Mouse (Mus musculus) spleen, adult 2 months (tissue): ENCODE measurements around the gene Cep350. TPM values are rescaled to one million over a fixed set of nuclear protein-coding genes. Genes with fewer than 3 reads are reported as not detected.

ENCODE experiments used
- DNase-seq, 2 experiments: peaks; one replicate each; pipeline versions ENCODE4 v3.0.0 to v3.0.0-alpha.2; 2012 to 2021; ENCODE audit warnings: low spot score in 2 of 2, low read depth in 1 of 2
- H3K27ac ChIP-seq: fragments of 200-500 bp; 2 replicates; pipeline ENCODE4 v1.5.1; 2012; ENCODE audit warnings: low read length, inconsistent platforms; ENCODE audit not compliant: insufficient read depth
- H3K27me3 ChIP-seq: fragments of 200-500 bp; 2 replicates; pipeline ENCODE4 v1.6.1; 2012; ENCODE audit warnings: mild to moderate bottlenecking, moderate library complexity, low read length, inconsistent platforms; ENCODE audit not compliant: control insufficient read depth, insufficient read depth
- H3K36me3 ChIP-seq: fragments of 200-500 bp; 2 replicates; pipeline ENCODE4 v1.6.1; 2012; ENCODE audit warnings: mild to moderate bottlenecking, low read length, inconsistent platforms; ENCODE audit not compliant: control insufficient read depth, insufficient read depth
- H3K4me1 ChIP-seq: fragments of 200-500 bp; 2 replicates; pipeline ENCODE4 v1.6.1; 2011; ENCODE audit warnings: inconsistent platforms; ENCODE audit not compliant: control insufficient read depth, insufficient read depth, insufficient read length
- H3K4me3 ChIP-seq: fragments of 200-500 bp; 2 replicates; pipeline ENCODE4 v1.5.1; 2011; ENCODE audit warnings: mild to moderate bottlenecking, inconsistent platforms; ENCODE audit not compliant: insufficient read depth, insufficient read length; ENCODE audit errors: extremely low read depth
- CTCF ChIP-seq: fragments of 200-500 bp; IDR thresholded peaks from 2 replicates; pipeline ENCODE4 v1.5.1; 2011; ENCODE audit warnings: mild to moderate bottlenecking, inconsistent platforms; ENCODE audit not compliant: insufficient read depth, insufficient read length, insufficient replicate concordance; ENCODE audit errors: extremely low read depth
- POLR2A ChIP-seq: fragments of 200-500 bp; IDR thresholded peaks from 2 replicates; pipeline ENCODE4 v1.6.1; 2011; ENCODE audit warnings: low read depth, low read length, inconsistent platforms
- WGBS: fragments of 180-500 bp; shearing (Covaris S2); methylation state at CpG from one replicate; pipeline ENCODE4 v1.1.7; 2018; 5-methylcytosine and 5-hydroxymethylcytosine counted together
- polyA plus RNA-seq: library from polyadenylated mRNA; depleted of rRNA; stranded (reverse); fragments of >200 nt; gene quantifications from 2 replicates; pipeline ENCODE4 v1.2.3, GENCODE M21; 2012

Cep350 gene
- polyA plus RNA-seq, 1 experiment, result 5.2 TPM

DNA sequence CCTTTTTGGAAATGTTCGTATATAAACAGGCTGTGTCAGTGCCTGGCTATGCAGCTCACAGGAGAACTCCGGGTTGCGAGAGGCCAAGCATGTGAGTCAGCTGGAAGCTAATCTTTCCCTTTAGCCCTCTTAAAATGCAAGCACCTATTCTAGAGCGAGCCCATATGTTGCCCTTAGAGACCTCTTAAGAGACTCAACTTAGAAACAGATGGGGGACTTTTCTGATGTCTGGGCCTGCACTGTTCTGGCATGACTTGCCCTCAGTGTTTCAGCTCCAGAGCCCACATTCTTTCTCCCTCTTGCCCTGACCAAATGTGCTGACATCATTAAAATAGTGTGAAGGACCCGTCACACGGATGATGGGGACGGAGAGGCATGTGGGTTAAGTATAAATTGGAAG is 162.4 kb downstream of the Cep350 start:
- Histone ChIP-seq H3K27me3 (no peaks in the 10 kb centered on the region), H3K4me3 (no peak overlapping the region), H3K27ac (no peak overlapping the region), H3K4me1 (peaks cover 3% of the 10 kb centered on the region), H3K36me3 (no peaks in the 10 kb centered on the region)
- DNase-seq, result no peak
- 80% methylated on average over 7 of the region's 7 CpGs for WGBS
- no peak for TF ChIP-seq POLR2A
- TF ChIP-seq CTCF, result no peak

- Histone ChIP-seq H3K36me3 (no peaks in the 10 kb centered on the region), H3K27ac (no peak overlapping the region), H3K4me1 (peaks cover 3% of the 10 kb centered on the region), H3K4me3 (no peak overlapping the region), H3K27me3 (no peaks in the 10 kb centered on the region)
- no peak for DNase-seq
- no peak for TF ChIP-seq POLR2A
- TF ChIP-seq CTCF, result no peak
- WGBS, result 56% methylated on average over 10 of the region's 10 CpGs
These were observed 163.2 kb downstream of the Cep350 start for GRCm38 (mm10) chr1:155809706-155810442.

DNA sequence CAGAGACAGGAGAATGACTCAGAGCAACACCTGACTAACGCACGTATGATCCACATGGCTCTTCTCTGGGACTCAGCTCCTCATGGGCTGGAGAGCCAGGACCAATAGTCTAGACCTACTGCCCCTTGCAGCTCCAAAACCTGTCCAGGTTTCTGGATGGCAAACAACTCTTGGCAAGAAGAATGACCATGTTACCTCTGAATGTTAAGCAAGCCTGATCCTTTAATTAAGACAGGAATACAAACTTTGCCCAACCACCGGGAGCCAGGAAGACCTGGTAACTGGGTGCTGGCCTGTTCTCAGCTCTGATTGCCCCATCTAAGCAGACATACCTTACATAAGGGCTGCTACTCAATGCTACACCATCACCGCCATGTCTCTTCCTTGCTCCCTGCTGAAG is 164.8 kb downstream of the Cep350 start:
- 94% methylated on average over 4 of the region's 4 CpGs for WGBS
- H3K4me1 ChIP-seq, result peaks cover 3% of the 10 kb centered on the region
- no peak for TF ChIP-seq CTCF
- no peak for TF ChIP-seq POLR2A
- H3K4me3 ChIP-seq, result no peak overlapping the region
- no peak for DNase-seq
- no peaks in the 10 kb centered on the region; the same call in 1 of the 2 replicates for H3K36me3 ChIP-seq
- H3K27ac ChIP-seq, result no peak overlapping the region
- H3K27me3 ChIP-seq, result no peaks in the 10 kb centered on the region

DNA sequence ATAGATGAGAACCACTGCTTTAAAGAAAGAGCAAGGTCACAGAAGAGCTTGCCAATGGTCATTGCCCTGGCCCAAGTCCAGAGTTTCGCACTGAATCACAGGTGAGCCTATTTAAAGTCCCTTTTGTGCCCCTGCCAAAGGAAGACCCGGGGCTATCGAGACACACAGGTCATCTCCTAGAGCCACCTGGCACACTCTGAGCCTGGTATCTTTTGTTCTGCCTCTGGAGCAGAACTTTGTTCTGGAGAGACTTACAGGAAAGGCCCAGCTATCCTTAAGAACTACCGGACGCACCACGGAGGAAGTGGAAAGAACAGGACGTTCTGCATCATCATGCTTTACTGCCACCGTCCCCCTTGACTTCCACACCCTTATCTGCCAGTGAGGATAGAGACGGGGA is 167.4 kb downstream of the Cep350 start:
- Histone ChIP-seq H3K4me3 (no peak overlapping the region), H3K27me3 (no peaks in the 10 kb centered on the region), H3K27ac (no peak overlapping the region), H3K36me3 (peaks cover 1% of the 10 kb centered on the region; the same call in 1 of the 2 replicates), H3K4me1 (no peaks in the 10 kb centered on the region)
- DNase-seq, result no peak
- WGBS, result 87% methylated on average over 9 of the region's 9 CpGs
- no peak for TF ChIP-seq POLR2A
- TF ChIP-seq CTCF, result no peak

DNA sequence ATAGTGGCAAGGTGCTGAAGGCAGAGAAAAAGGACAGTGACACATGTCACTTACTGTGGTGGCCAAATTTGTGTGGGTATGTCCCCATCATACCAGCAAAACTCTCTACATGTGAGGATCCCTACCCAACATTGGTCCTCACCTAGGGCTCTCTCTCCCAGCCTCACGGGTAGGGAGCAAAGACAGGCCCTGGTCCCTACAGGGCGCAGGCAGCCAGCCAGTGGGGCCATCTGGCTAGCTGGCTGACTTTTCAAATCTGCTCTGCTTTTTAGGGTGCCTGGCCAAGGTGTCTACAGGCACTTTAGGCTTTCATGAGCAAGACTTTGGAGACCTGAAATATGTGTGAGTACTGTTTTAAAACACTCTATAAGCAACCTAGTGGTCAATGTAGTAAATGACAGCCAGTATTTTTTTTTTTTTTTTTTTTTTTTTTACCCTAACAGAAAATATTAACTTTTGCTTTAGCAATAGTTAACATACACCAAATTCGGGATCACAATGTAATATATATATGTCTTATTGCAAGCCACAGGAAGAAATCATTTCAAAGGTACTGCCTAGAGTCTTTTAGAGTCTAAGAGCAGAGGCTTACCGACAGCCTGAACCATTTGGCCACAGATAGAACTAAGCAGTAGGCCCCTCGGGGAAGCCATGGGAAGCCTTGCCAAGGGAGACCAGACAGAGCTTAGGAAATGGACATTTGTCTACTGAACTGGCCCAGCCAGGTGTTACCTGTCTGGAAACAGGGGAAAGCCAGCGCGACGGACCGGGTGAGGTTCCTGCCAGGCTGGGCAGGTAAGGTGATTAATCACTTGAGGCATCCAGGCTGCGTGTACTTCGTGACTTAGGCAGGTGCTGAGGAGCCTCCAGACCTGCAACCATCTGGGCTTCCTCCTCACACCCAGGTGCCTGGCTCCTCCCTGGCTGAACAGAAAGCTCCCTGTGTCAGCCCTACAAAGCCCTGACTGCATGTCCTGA is 171.8 kb downstream of the Cep350 start:
- no peak for DNase-seq
- peaks cover 1% of the 10 kb centered on the region; the same call in 1 of the 2 replicates for H3K36me3 ChIP-seq
- TF ChIP-seq POLR2A (no peak), CTCF (no peak)
- H3K27ac ChIP-seq, result no peak overlapping the region
- H3K27me3 ChIP-seq, result no peaks in the 10 kb centered on the region
- H3K4me3 ChIP-seq, result no peak overlapping the region
- WGBS, result 93% methylated on average over 11 of the region's 11 CpGs
- no peaks in the 10 kb centered on the region for H3K4me1 ChIP-seq

DNA sequence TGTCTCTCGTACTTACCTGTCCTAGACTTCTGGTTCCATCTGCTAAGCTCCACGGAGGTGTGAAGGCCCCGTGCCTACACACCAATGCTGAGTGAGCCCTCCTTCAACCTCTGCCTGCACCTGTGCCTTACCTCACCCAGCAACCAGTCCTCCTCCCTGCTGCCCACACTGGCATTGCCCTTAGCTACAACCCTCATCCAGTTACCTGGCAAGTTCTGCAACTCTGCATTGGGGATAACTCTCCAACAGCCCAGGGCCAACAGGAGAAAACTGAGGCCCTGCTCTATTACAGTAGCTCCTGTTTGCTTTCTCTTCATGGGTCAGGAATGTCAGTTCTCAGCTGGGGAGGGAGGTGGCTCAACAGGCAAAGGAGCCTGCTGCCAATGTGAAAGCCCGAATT is 175.1 kb downstream of the Cep350 start:
- Histone ChIP-seq H3K4me3 (no peak overlapping the region), H3K27ac (no peak overlapping the region), H3K4me1 (no peaks in the 10 kb centered on the region), H3K27me3 (no peaks in the 10 kb centered on the region), H3K36me3 (peaks cover 3% of the 10 kb centered on the region; the same call in 1 of the 2 replicates)
- no peak for DNase-seq
- WGBS, result 90% methylated on average over 4 of the region's 4 CpGs
- TF ChIP-seq POLR2A (no peak), CTCF (no peak)
